Mouse (Mus musculus): Measurements from ENCODE around the gene Etv6.

DNA sequence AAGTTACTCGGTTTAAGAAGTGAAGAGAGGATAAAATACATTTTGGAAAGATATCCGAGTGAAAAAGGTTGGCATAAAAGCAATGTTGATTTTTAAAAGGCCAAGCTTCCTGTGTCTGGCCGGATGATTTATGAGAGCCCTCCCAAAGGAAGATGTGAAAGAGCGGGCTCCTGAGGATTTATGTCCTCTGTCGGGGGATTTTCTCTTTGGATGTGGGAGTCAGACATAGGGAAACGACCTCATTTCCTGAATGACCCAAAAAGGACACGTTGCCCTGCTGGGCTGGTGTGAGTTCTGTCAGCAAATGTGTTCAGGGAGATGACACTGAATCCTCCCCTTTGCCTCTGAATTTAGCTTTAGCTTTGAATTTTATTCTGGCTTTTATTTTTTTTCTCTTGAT lies 8.0 kb downstream of the Etv6 start:
- TF ChIP-seq POLR2A (IDR thresholded peaks at IDR 0.05; ENCODE audit: borderline replicate concordance, low read depth, low read length), result no peak
- no peak for TF ChIP-seq CTCF (IDR thresholded peaks at IDR 0.05; ENCODE audit: low read depth, low read length)
